In genomic region chr17:15077536-15077935, GRCm38 (mm10) we compare ENCODE assay signal across 1 mouse cellular context.
TF ChIP-seq lines count a peak whose summit lies in the region.

No protein-coding gene starts in this region.

TF ChIP-seq in MEL, 35 proteins besides CTCF, POLR2A, EP300 and RAD21 (continued from another document):
- TF ChIP-seq CHD1 (IDR thresholded peaks at IDR 0.05; ENCODE audit: low read depth, low read length): no peak
- TF ChIP-seq RCOR1 (IDR thresholded peaks at IDR 0.05; ENCODE audit: low read depth, low read length): no peak
- TF ChIP-seq ZMIZ1 (IDR thresholded peaks at IDR 0.05; ENCODE audit: low read depth, low read length): no peak
- no peak for TF ChIP-seq E2F4 (IDR thresholded peaks at IDR 0.05; ENCODE audit: borderline replicate concordance, low read depth, low read length)
- no peak for TF ChIP-seq TAL1 (IDR thresholded peaks at IDR 0.05; ENCODE audit: low read length)
- no peak for TF ChIP-seq POLR2AphosphoS5 (IDR thresholded peaks at IDR 0.05; ENCODE audit: borderline replicate concordance, low read depth, low read length)
- TF ChIP-seq MAFK (IDR thresholded peaks at IDR 0.05; ENCODE audit: borderline replicate concordance, low read depth, low read length): no peak
- no peak for TF ChIP-seq USF1 (IDR thresholded peaks at IDR 0.05; ENCODE audit: low read depth, low read length)
- TF ChIP-seq NELFE (IDR thresholded peaks at IDR 0.05; ENCODE audit: low read depth, low read length): 0 out of 2 replicates have a peak, but pooled peaks have one; percentile 19
- no peak for TF ChIP-seq ZC3H11A (IDR thresholded peaks at IDR 0.05; ENCODE audit: low read depth, low read length)
